Mouse (Mus musculus): ENCODE measurements around the gene Gsx2. TPM values are rescaled to one million over a fixed set of nuclear protein-coding genes. Genes with fewer than 3 reads are reported as not detected.

Gene Gsx2
- total and polyA plus RNA-seq, 2 experiments from 2014 or later = 0.14 TPM; not detected in 1

DNA sequence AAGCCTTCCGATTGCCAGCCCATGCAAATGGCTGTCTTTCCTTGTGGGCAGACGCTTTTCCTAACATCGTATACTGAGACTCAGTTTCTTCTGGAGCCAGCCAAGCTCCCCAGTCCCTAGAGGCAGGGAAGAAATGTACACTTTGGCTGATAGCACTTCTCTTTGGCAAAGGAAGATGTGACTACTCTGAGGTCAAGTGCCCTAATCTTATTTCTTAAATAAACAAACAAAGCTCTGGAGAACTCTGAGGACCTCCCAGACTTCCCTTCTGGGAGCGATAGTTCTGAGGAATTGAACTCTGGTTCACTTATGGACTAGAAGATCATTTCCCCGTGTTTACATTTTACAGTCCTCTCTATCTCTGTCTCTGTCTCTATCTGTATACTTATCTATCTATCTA lies 34.0 kb downstream of the Gsx2 start:
- ATAC-seq = no peak
- Histone ChIP-seq H3K9me3 (ENCODE audit: low read length) (no peaks in the 10 kb centered on the region), H3K36me3 (ENCODE audit: insufficient read depth, low read length) (no peaks in the 10 kb centered on the region), H3K4me3 (ENCODE audit: low read length) (no peak overlapping the region), H3K27me3 (ENCODE audit: insufficient read depth, low read length) (no peaks in the 10 kb centered on the region), H3K9ac (replicated peaks; ENCODE audit: low read length) (no peak overlapping the region), H3K4me1 (ENCODE audit: insufficient read depth, low read length) (no peaks in the 10 kb centered on the region), H3K27ac (no peak overlapping the region), H3K4me2 (ENCODE audit: low read depth, low read length) (no peak overlapping the region)
- no peak for DNase-seq (ENCODE audit: low spot score)
- no peak for TF ChIP-seq CTCF (IDR thresholded peaks at IDR 0.05; ENCODE audit: low read depth)
- WGBS = 78% methylated on average over 5 of the region's 5 CpGs

DNA sequence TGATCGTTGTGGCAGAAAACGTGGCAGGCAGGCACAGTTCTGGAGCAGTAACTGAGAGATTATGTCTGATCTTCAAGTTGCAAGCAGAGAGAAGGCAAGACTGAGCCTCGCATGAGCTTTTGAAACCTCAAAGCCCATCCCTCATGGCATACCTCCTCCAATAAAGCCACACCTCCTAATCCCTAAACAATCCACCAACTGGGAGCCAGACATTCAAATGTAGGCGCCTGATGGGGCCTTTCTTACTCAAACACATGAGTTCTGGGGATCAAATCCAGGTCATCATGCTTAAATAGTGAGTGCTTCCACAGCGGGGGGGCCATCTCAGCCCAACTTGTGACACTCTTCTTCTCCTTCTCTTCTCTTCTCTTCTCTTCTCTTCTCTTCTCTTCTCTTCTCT lies 36.4 kb downstream of the Gsx2 start:
- 67% methylated on average over 5 of the region's 5 CpGs for WGBS
- no peaks in the 10 kb centered on the region for H3K36me3 ChIP-seq (ENCODE audit: insufficient read depth, low read length)
- no peak for TF ChIP-seq CTCF (IDR thresholded peaks at IDR 0.05; ENCODE audit: low read depth)
- no peaks in the 10 kb centered on the region for H3K27me3 ChIP-seq (ENCODE audit: insufficient read depth, low read length)
- H3K4me2 ChIP-seq (ENCODE audit: low read depth, low read length) = no peak overlapping the region
- DNase-seq (ENCODE audit: low spot score) (no peak), ATAC-seq (no peak)
- no peak overlapping the region for H3K4me3 ChIP-seq (ENCODE audit: low read length)
- H3K9me3 ChIP-seq (ENCODE audit: low read length) = no peaks in the 10 kb centered on the region
- no peak overlapping the region for H3K27ac ChIP-seq
- H3K4me1 ChIP-seq (ENCODE audit: insufficient read depth, low read length) = no peaks in the 10 kb centered on the region
- no peak overlapping the region for H3K9ac ChIP-seq (replicated peaks; ENCODE audit: low read length)

DNA sequence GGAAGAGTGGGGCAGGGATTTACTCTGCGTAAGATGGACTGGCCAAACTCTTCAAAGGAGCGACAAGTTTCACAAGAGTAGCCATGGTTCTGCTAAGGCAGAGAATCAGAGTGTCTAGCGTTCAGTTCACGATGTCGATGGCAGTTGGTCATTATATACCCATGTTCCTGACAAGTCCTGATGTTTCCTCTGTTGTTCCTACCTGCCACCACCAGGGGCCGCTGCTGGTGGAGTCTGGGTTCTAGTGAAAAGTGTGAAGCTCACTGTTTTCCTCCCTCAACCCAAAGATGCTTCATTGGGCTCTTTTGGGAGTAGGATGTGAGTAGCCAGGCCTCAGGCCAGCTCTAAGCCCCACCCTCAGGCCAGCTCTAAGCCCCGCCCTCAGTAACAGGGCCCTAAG lies 43.4 kb downstream of the Gsx2 start:
- no peak for DNase-seq (ENCODE audit: low spot score)
- H3K4me1 ChIP-seq (ENCODE audit: insufficient read depth, low read length) = no peaks in the 10 kb centered on the region
- H3K4me2 ChIP-seq (ENCODE audit: low read depth, low read length) = no peak overlapping the region
- H3K36me3 ChIP-seq (ENCODE audit: insufficient read depth, low read length) = no peaks in the 10 kb centered on the region
- H3K27ac ChIP-seq = no peak overlapping the region
- H3K27me3 ChIP-seq (ENCODE audit: insufficient read depth, low read length) = no peaks in the 10 kb centered on the region
- no peak for ATAC-seq
- 68% methylated on average over 7 of the region's 7 CpGs for WGBS
- no peaks in the 10 kb centered on the region for H3K9me3 ChIP-seq (ENCODE audit: low read length)
- peak; percentile 40 for TF ChIP-seq CTCF (IDR thresholded peaks at IDR 0.05; ENCODE audit: low read depth)
- no peak overlapping the region for H3K9ac ChIP-seq (replicated peaks; ENCODE audit: low read length)
- H3K4me3 ChIP-seq (ENCODE audit: low read length) = no peak overlapping the region

- TF ChIP-seq CTCF (IDR thresholded peaks at IDR 0.05; ENCODE audit: low read depth) = no peak
- no peak overlapping the region for H3K4me2 ChIP-seq (ENCODE audit: low read depth, low read length)
- H3K36me3 ChIP-seq (ENCODE audit: insufficient read depth, low read length) = no peaks in the 10 kb centered on the region
- no peaks in the 10 kb centered on the region for H3K4me1 ChIP-seq (ENCODE audit: insufficient read depth, low read length)
- no peak overlapping the region for H3K9ac ChIP-seq (replicated peaks; ENCODE audit: low read length)
- no peaks in the 10 kb centered on the region for H3K9me3 ChIP-seq (ENCODE audit: low read length)
- DNase-seq (ENCODE audit: low spot score) = no peak
- WGBS = 35% methylated on average over 5 of the region's 5 CpGs
- ATAC-seq = no peak
- no peak overlapping the region for H3K27ac ChIP-seq
- H3K4me3 ChIP-seq (ENCODE audit: low read length) = no peak overlapping the region
- no peaks in the 10 kb centered on the region for H3K27me3 ChIP-seq (ENCODE audit: insufficient read depth, low read length)
Measured at GRCm38 (mm10) chr5:75121646-75122045, 46.2 kb downstream of the Gsx2 start.

Other genes starting within 250 kb of the Gsx2 start
- 10.5 and 12.8 TPM in 2 replicates for gene Chic2, start 30.8 kb upstream of the Gsx2 start, total RNA-seq (2014; rRNA removed)
- 33.9 and 34.6 TPM in 2 replicates for gene Chic2, start 30.8 kb upstream of the Gsx2 start, polyA plus RNA-seq (2015; fragmentation: Nextera tagmentation; extraction: Ambion mirVana)
- gene Pdgfra, start 76.7 kb downstream of the Gsx2 start, total RNA-seq (2014; rRNA removed) = 60.2 and 63.0 TPM in 2 replicates
- gene Pdgfra, start 76.7 kb downstream of the Gsx2 start, polyA plus RNA-seq (2015; fragmentation: Nextera tagmentation; extraction: Ambion mirVana) = 21.9 and 25.7 TPM in 2 replicates